Mouse (Mus musculus) neutrophil, adult 65 days (primary cell): ENCODE data around the gene Btbd35f17. TPM values are rescaled to one million over a fixed set of nuclear protein-coding genes. Genes with fewer than 3 reads are reported as not detected.

Experiments
- total RNA-seq: library from RNA; stranded (reverse); gene quantifications from 2 replicates; pipeline ENCODE4 v1.2.4, GENCODE M21; 2023

Gene Btbd35f17
- total RNA-seq = not detected in 2 replicates

GRCm38 (mm10) chrX:4370336-4370735, at the start of gene Btbd35f17:
Gene Btbd35f17 (plus strand): TSS chrX:4370636.

Other genes starting within 250 kb of the Btbd35f17 start
- gene Btbd35f28, start 174.1 kb upstream of the Btbd35f17 start, total RNA-seq = not detected in 2 replicates
- gene Btbd35f20, start 79.4 kb upstream of the Btbd35f17 start, total RNA-seq = not detected in 2 replicates